Comparison of ENCODE assay signal across 9 mouse cellular contexts in genomic region chr2:57111791-57112538, GRCm38 (mm10). TPM values are rescaled to one million over a fixed set of nuclear protein-coding genes. Genes with fewer than 3 reads are reported as not detected.
A peak's percentile ranks its signal among the peaks of the same experiment; 100 is the strongest.
DNase-seq lines count a peak whose midpoint lies in the region; ATAC-seq lines count a peak whose summit lies in the region.
"Had no signal": no experiment of that assay in that cellular context is flagged by ENCODE, and none has a peak within 500 bp of the region (broad histone marks: within the 10 kb centered on the region; RNA-seq: fewer than 3 reads in every experiment).

No protein-coding gene starts in this region.

- H3K4me3 ChIP-seq in lung, embryonic 16.5 days (ENCODE audit: low read length): 0 out of 2 replicates have a peak overlapping the region, but pooled peaks have one; percentile 6
- H3K4me3 ChIP-seq in limb, embryonic 10.5 days: peak overlapping the region; percentile 23; the same call in 1 of the 2 replicates
- H3K4me3 ChIP-seq in neural tube, embryonic 15.5 days (replicated peaks): peak overlapping the region; percentile 81

- no peaks in the 10 kb centered on the region for H3K36me3 ChIP-seq in lung, embryonic 16.5 days (ENCODE audit: control insufficient read depth, insufficient read depth, low read length)
- H3K36me3 ChIP-seq in limb, embryonic 10.5 days: peaks cover 8% of the 10 kb centered on the region; the same call in 1 of the 2 replicates
- no peaks in the 10 kb centered on the region for H3K36me3 ChIP-seq in neural tube, embryonic 15.5 days

- WGBS in lung, embryonic 16.5 days: 12% methylated on average over 38 of the region's 38 CpGs
- WGBS in limb, embryonic 10.5 days: 3% methylated on average over 38 of the region's 38 CpGs
- 2% methylated on average over 38 of the region's 38 CpGs for WGBS in neural tube, embryonic 15.5 days

- H3K4me1 ChIP-seq in lung, embryonic 16.5 days (replicated peaks; ENCODE audit: control insufficient read depth, insufficient read depth, low read length): peaks cover 3% of the 10 kb centered on the region; the same call in 1 of the 2 replicates
- peaks cover 48% of the 10 kb centered on the region for H3K4me1 ChIP-seq in limb, embryonic 10.5 days
- peaks cover 50% of the 10 kb centered on the region for H3K4me1 ChIP-seq in neural tube, embryonic 15.5 days

- DNase-seq in CD4-positive, CD25-positive, alpha-beta regulatory T cell, adult 2 months (ENCODE audit: low read depth, low spot score): peak; percentile 37
- no peak for DNase-seq in lung, adult 18-20 months
- DNase-seq in limb, embryonic 10.5 days (ENCODE audit: low spot score): peak; percentile 60
- DNase-seq in adrenal gland, postnatal 36 days: no peak
- no peak for DNase-seq in layer of hippocampus, postnatal 14 days (ENCODE audit: low spot score in 2 of 2)
- DNase-seq: gastrocnemius, postnatal 25 days had no signal

- no peak overlapping the region for H3K9ac ChIP-seq in lung, embryonic 16.5 days (ENCODE audit: low read length)
- H3K9ac ChIP-seq in neural tube, embryonic 15.5 days (replicated peaks): no peak overlapping the region

- H3K27ac ChIP-seq in lung, embryonic 16.5 days (ENCODE audit: low read length): no peak overlapping the region
- no peak overlapping the region for H3K27ac ChIP-seq in limb, embryonic 10.5 days
- no peak overlapping the region for H3K27ac ChIP-seq in neural tube, embryonic 15.5 days (replicated peaks)

- ATAC-seq in CD4-positive, CD25-positive, alpha-beta regulatory T cell, adult 4 months: no peak
- no peak for ATAC-seq in lung, embryonic 16.5 days (ENCODE audit: low read depth)
- no peak for ATAC-seq in neural tube, embryonic 15.5 days (ENCODE audit: low FRiP score)

- H3K4me2 ChIP-seq in lung, embryonic 16.5 days (ENCODE audit: low read depth, low read length): no peak overlapping the region
- peak overlapping the region; percentile 28 for H3K4me2 ChIP-seq in neural tube, embryonic 15.5 days

- H3K27me3 ChIP-seq in lung, embryonic 16.5 days (ENCODE audit: control insufficient read depth, insufficient read depth, low read depth, low read length): peaks cover 60% of the 10 kb centered on the region
- H3K27me3 ChIP-seq in limb, embryonic 10.5 days (ENCODE audit: low read depth, poor library complexity, severe bottlenecking): peaks cover 68% of the 10 kb centered on the region
- peaks cover 80% of the 10 kb centered on the region for H3K27me3 ChIP-seq in neural tube, embryonic 15.5 days (replicated peaks)

- no peaks in the 10 kb centered on the region; the same call in 1 of the 2 replicates for H3K9me3 ChIP-seq in lung, embryonic 16.5 days (ENCODE audit: control insufficient read depth, low read length)
- no peaks in the 10 kb centered on the region for H3K9me3 ChIP-seq in limb, embryonic 10.5 days (replicated peaks)
- H3K9me3 ChIP-seq in neural tube, embryonic 15.5 days (replicated peaks): no peaks in the 10 kb centered on the region

RNA-seq across cellular contexts. Expression of gene Nr4a2, which starts 11.8 kb away (rescaled TPM):
- 1 to 10 TPM; 2.5 to 3.5 TPM for polyA plus RNA-seq in CD4-positive, CD25-positive, alpha-beta regulatory T cell, adult 4 months (2017; shearing (Covaris generic))
- 3.4 and 4.4 TPM in 2 replicates for polyA plus RNA-seq in lung, embryonic 16.5 days (2015; fragmentation: Nextera tagmentation; extraction: Ambion mirVana)
- 5.8 and 8.7 TPM in 2 replicates for polyA plus RNA-seq in limb, embryonic 10.5 days (2016; fragmentation: Nextera tagmentation; extraction: Ambion mirVana)
- 16.8 and 21.0 TPM in 2 replicates for polyA plus RNA-seq in neural tube, embryonic 15.5 days (2015; fragmentation: Nextera tagmentation; extraction: Ambion mirVana)
- total RNA-seq in adrenal gland, postnatal 36 days (2021): 10 to 100 TPM; 39.1 to 74.4 TPM
- 10 to 100 TPM; 29.7 to 41.7 TPM for total RNA-seq in layer of hippocampus, postnatal 14 days (2021)

Comparison
In these comparisons a context has a peak if more than half of its experiments do, and no peak if none do; other contexts are left out.
1. DNase-seq: peak in CD4-positive, CD25-positive, alpha-beta regulatory T cell, adult 2 months (single experiment) and limb, embryonic 10.5 days (single experiment); none in lung, adult 18-20 months (0 of 2), adrenal gland, postnatal 36 days (0 of 2) and layer of hippocampus, postnatal 14 days (0 of 2).
2. H3K4me3 ChIP-seq: peak in every context shown above with its lines; median percentile 81 in neural tube, embryonic 15.5 days; 23 in limb, embryonic 10.5 days; 6 in lung, embryonic 16.5 days.